Mouse (Mus musculus): ENCODE data around the gene Yju2. TPM values are rescaled to one million over a fixed set of nuclear protein-coding genes. Genes with fewer than 3 reads are reported as not detected.

Gene Yju2
- polyA plus RNA-seq, 1 experiment from 2014 or later = 20.0 TPM

- H3K27ac ChIP-seq (replicated peaks; ENCODE audit: low read depth, low read length) = no peak overlapping the region
- H3K4me1 ChIP-seq (ENCODE audit: control insufficient read depth, insufficient read depth, low read length) = peaks cover 3% of the 10 kb centered on the region; the same call in 1 of the 2 replicates
- ATAC-seq (ENCODE audit: low FRiP score, low TSS enrichment) (no peak), DNase-seq (no peak)
- H3K9me3 ChIP-seq (ENCODE audit: control insufficient read depth, low read length) = no peaks in the 10 kb centered on the region
- H3K36me3 ChIP-seq (ENCODE audit: control insufficient read depth, insufficient read depth, low read length) = no peaks in the 10 kb centered on the region
- no peak overlapping the region for H3K4me3 ChIP-seq (replicated peaks; ENCODE audit: low read depth, low read length)
- no peak overlapping the region for H3K4me2 ChIP-seq (ENCODE audit: low read length)
- no peak overlapping the region for H3K9ac ChIP-seq (replicated peaks; ENCODE audit: low read length)
- WGBS = 90% methylated on average over 4 of the region's 4 CpGs
- H3K27me3 ChIP-seq (ENCODE audit: control insufficient read depth, insufficient read depth, low read length) = no peaks in the 10 kb centered on the region
Observed at GRCm38 (mm10) chr17:55948647-55949046, 10.3 kb upstream of the Yju2 start.

- Histone ChIP-seq H3K27me3 (ENCODE audit: control insufficient read depth, insufficient read depth, low read length) (0 out of 2 replicates have a peak, but pooled peaks cover under 1% of the 10 kb centered on the region), H3K4me2 (ENCODE audit: low read length) (no peak within 1 kb of the TSS), H3K4me3 (replicated peaks; ENCODE audit: low read depth, low read length) (no peak within 1 kb of the TSS), H3K9ac (replicated peaks; ENCODE audit: low read length) (no peak within 1 kb of the TSS), H3K9me3 (ENCODE audit: control insufficient read depth, low read length) (no peaks in the 10 kb centered on the region), H3K27ac (replicated peaks; ENCODE audit: low read depth, low read length) (no peak within 1 kb of the TSS), H3K36me3 (ENCODE audit: control insufficient read depth, insufficient read depth, low read length) (no peaks in the 10 kb centered on the region), H3K4me1 (ENCODE audit: control insufficient read depth, insufficient read depth, low read length) (peaks cover 3% of the 10 kb centered on the region; the same call in 1 of the 2 replicates)
- WGBS = 93% methylated on average over 2 of the region's 2 CpGs
- no peak for ATAC-seq (ENCODE audit: low FRiP score, low TSS enrichment)
- DNase-seq = no peak
Observed at GRCm38 (mm10) chr17:55949400-55949799, 9.5 kb upstream of the Yju2 start, which contains the start of gene Zfp119b. TSS of gene Zfp119b (minus strand) at chr17:55949500.

GRCm38 (mm10) chr17:55950601-55951000 lies 8.3 kb upstream of the Yju2 start:
- Histone ChIP-seq H3K9ac (replicated peaks; ENCODE audit: low read length) (no peak overlapping the region), H3K4me2 (ENCODE audit: low read length) (no peak overlapping the region), H3K9me3 (ENCODE audit: control insufficient read depth, low read length) (no peaks in the 10 kb centered on the region), H3K27me3 (ENCODE audit: control insufficient read depth, insufficient read depth, low read length) (0 out of 2 replicates have a peak, but pooled peaks cover 9% of the 10 kb centered on the region), H3K4me3 (replicated peaks; ENCODE audit: low read depth, low read length) (no peak overlapping the region), H3K36me3 (ENCODE audit: control insufficient read depth, insufficient read depth, low read length) (no peaks in the 10 kb centered on the region), H3K27ac (replicated peaks; ENCODE audit: low read depth, low read length) (no peak overlapping the region), H3K4me1 (ENCODE audit: control insufficient read depth, insufficient read depth, low read length) (peaks cover under 1% of the 10 kb centered on the region; the same call in 1 of the 2 replicates)
- ATAC-seq (ENCODE audit: low FRiP score, low TSS enrichment) (no peak), DNase-seq (no peak)
- WGBS = 76% methylated on average over 9 of the region's 9 CpGs

GRCm38 (mm10) chr17:55952041-55952440 lies 6.9 kb upstream of the Yju2 start:
- H3K27me3 ChIP-seq (ENCODE audit: control insufficient read depth, insufficient read depth, low read length) = 0 out of 2 replicates have a peak, but pooled peaks cover 9% of the 10 kb centered on the region
- H3K9me3 ChIP-seq (ENCODE audit: control insufficient read depth, low read length) = no peaks in the 10 kb centered on the region
- no peak overlapping the region for H3K4me3 ChIP-seq (replicated peaks; ENCODE audit: low read depth, low read length)
- H3K27ac ChIP-seq (replicated peaks; ENCODE audit: low read depth, low read length) = no peak overlapping the region
- H3K9ac ChIP-seq (replicated peaks; ENCODE audit: low read length) = no peak overlapping the region
- peaks cover 5% of the 10 kb centered on the region for H3K4me1 ChIP-seq (ENCODE audit: control insufficient read depth, insufficient read depth, low read length)
- ATAC-seq (ENCODE audit: low FRiP score, low TSS enrichment) (no peak), DNase-seq (no peak)
- H3K4me2 ChIP-seq (ENCODE audit: low read length) = no peak overlapping the region
- H3K36me3 ChIP-seq (ENCODE audit: control insufficient read depth, insufficient read depth, low read length) = no peaks in the 10 kb centered on the region

GRCm38 (mm10) chr17:55952447-55953027 lies 6.4 kb upstream of the Yju2 start, which contains the start of gene Ebi3:
TSS of gene Ebi3 (plus strand) at chr17:55952640.
- H3K4me2 ChIP-seq (ENCODE audit: low read length) = no peak within 1 kb of the TSS
- H3K4me3 ChIP-seq (replicated peaks; ENCODE audit: low read depth, low read length) = no peak within 1 kb of the TSS
- H3K27me3 ChIP-seq (ENCODE audit: control insufficient read depth, insufficient read depth, low read length) = 0 out of 2 replicates have a peak, but pooled peaks cover 9% of the 10 kb centered on the region
- H3K27ac ChIP-seq (replicated peaks; ENCODE audit: low read depth, low read length) = no peak within 1 kb of the TSS
- ATAC-seq (ENCODE audit: low FRiP score, low TSS enrichment) (no peak), DNase-seq (no peak)
- peaks cover 10% of the 10 kb centered on the region for H3K4me1 ChIP-seq (ENCODE audit: control insufficient read depth, insufficient read depth, low read length)
- 75% methylated on average over 6 of the region's 6 CpGs for WGBS
- no peak within 1 kb of the TSS for H3K9ac ChIP-seq (replicated peaks; ENCODE audit: low read length)
- H3K9me3 ChIP-seq (ENCODE audit: control insufficient read depth, low read length) = no peaks in the 10 kb centered on the region
- H3K36me3 ChIP-seq (ENCODE audit: control insufficient read depth, insufficient read depth, low read length) = no peaks in the 10 kb centered on the region

GRCm38 (mm10) chr17:55953751-55954150 lies 5.1 kb upstream of the Yju2 start:
- H3K36me3 ChIP-seq (ENCODE audit: control insufficient read depth, insufficient read depth, low read length) = no peaks in the 10 kb centered on the region
- H3K4me3 ChIP-seq (replicated peaks; ENCODE audit: low read depth, low read length) = no peak overlapping the region
- no peak for ATAC-seq (ENCODE audit: low FRiP score, low TSS enrichment)
- H3K4me1 ChIP-seq (ENCODE audit: control insufficient read depth, insufficient read depth, low read length) = peaks cover 20% of the 10 kb centered on the region
- no peak overlapping the region for H3K4me2 ChIP-seq (ENCODE audit: low read length)
- WGBS = 79% methylated on average over 6 of the region's 6 CpGs
- H3K27me3 ChIP-seq (ENCODE audit: control insufficient read depth, insufficient read depth, low read length) = 0 out of 2 replicates have a peak, but pooled peaks cover 9% of the 10 kb centered on the region
- no peak for DNase-seq
- no peak overlapping the region for H3K9ac ChIP-seq (replicated peaks; ENCODE audit: low read length)
- no peak overlapping the region for H3K27ac ChIP-seq (replicated peaks; ENCODE audit: low read depth, low read length)
- no peaks in the 10 kb centered on the region for H3K9me3 ChIP-seq (ENCODE audit: control insufficient read depth, low read length)

GRCm38 (mm10) chr17:55954229-55954628 lies 4.7 kb upstream of the Yju2 start:
- Histone ChIP-seq H3K4me2 (ENCODE audit: low read length) (no peak overlapping the region), H3K27me3 (ENCODE audit: control insufficient read depth, insufficient read depth, low read length) (0 out of 2 replicates have a peak, but pooled peaks cover 9% of the 10 kb centered on the region), H3K9ac (replicated peaks; ENCODE audit: low read length) (no peak overlapping the region), H3K36me3 (ENCODE audit: control insufficient read depth, insufficient read depth, low read length) (no peaks in the 10 kb centered on the region), H3K27ac (replicated peaks; ENCODE audit: low read depth, low read length) (no peak overlapping the region), H3K9me3 (ENCODE audit: control insufficient read depth, low read length) (no peaks in the 10 kb centered on the region), H3K4me1 (ENCODE audit: control insufficient read depth, insufficient read depth, low read length) (peaks cover 20% of the 10 kb centered on the region), H3K4me3 (replicated peaks; ENCODE audit: low read depth, low read length) (no peak overlapping the region)
- 44% methylated on average over 16 of the region's 16 CpGs for WGBS
- DNase-seq (no peak), ATAC-seq (ENCODE audit: low FRiP score, low TSS enrichment) (no peak)

- WGBS = 2% methylated on average over 26 of the region's 26 CpGs
- H3K9ac ChIP-seq (replicated peaks; ENCODE audit: low read length) = peak overlapping the region; percentile 60
- DNase-seq = peak; percentile 90
- H3K9me3 ChIP-seq (ENCODE audit: control insufficient read depth, low read length) = no peaks in the 10 kb centered on the region
- H3K4me3 ChIP-seq (replicated peaks; ENCODE audit: low read depth, low read length) = peak overlapping the region; percentile 45
- ATAC-seq (ENCODE audit: low FRiP score, low TSS enrichment) = peak; percentile 55
- 0 out of 2 replicates have a peak, but pooled peaks cover 6% of the 10 kb centered on the region for H3K36me3 ChIP-seq (ENCODE audit: control insufficient read depth, insufficient read depth, low read length)
- H3K4me1 ChIP-seq (ENCODE audit: control insufficient read depth, insufficient read depth, low read length) = peaks cover 28% of the 10 kb centered on the region
- H3K27me3 ChIP-seq (ENCODE audit: control insufficient read depth, insufficient read depth, low read length) = 0 out of 2 replicates have a peak, but pooled peaks cover 9% of the 10 kb centered on the region
- H3K4me2 ChIP-seq (ENCODE audit: low read length) = peak overlapping the region; percentile 61
- H3K27ac ChIP-seq (replicated peaks; ENCODE audit: low read depth, low read length) = peak overlapping the region; percentile 70
Observed at GRCm38 (mm10) chr17:55956129-55956528, 2.8 kb upstream of the Yju2 start.

- no peak for DNase-seq
- Histone ChIP-seq H3K9ac (replicated peaks; ENCODE audit: low read length) (peak overlapping the region; percentile 60), H3K4me3 (replicated peaks; ENCODE audit: low read depth, low read length) (peak overlapping the region; percentile 45), H3K36me3 (ENCODE audit: control insufficient read depth, insufficient read depth, low read length) (0 out of 2 replicates have a peak, but pooled peaks cover 6% of the 10 kb centered on the region), H3K4me1 (ENCODE audit: control insufficient read depth, insufficient read depth, low read length) (peaks cover 28% of the 10 kb centered on the region), H3K27ac (replicated peaks; ENCODE audit: low read depth, low read length) (peak overlapping the region; percentile 70), H3K27me3 (ENCODE audit: control insufficient read depth, insufficient read depth, low read length) (0 out of 2 replicates have a peak, but pooled peaks cover 9% of the 10 kb centered on the region), H3K4me2 (ENCODE audit: low read length) (peak overlapping the region; percentile 61), H3K9me3 (ENCODE audit: control insufficient read depth, low read length) (no peaks in the 10 kb centered on the region)
- ATAC-seq (ENCODE audit: low FRiP score, low TSS enrichment) = no peak
- WGBS = 35% methylated on average over 6 of the region's 6 CpGs
Observed at GRCm38 (mm10) chr17:55956591-55956990, 2.3 kb upstream of the Yju2 start.
